Mouse (Mus musculus) liver, embryonic 12.5 days (tissue): ENCODE measurements at regions not wholly inside any gene's neighbourhood (a gene's known extent, or its start where the extent isn't known, plus 50 kb on each side); places are given as distances from the start of the nearest gene placed in this dataset.

ENCODE experiments used
- ATAC-seq: fragments of 200-750 bp; cut with Nextera tagmentation; 2 replicates; pipeline ENCODE4 v1.8.0; 2017; ENCODE audit warnings: moderate number of reproducible peaks, mild to moderate bottlenecking, moderate library complexity
- H3K27ac ChIP-seq: fragments of 300-500 bp; sonication (generic); 2 replicates; pipeline ENCODE4 v1.5.1; 2016; ENCODE audit warnings: mild to moderate bottlenecking
- H3K27me3 ChIP-seq: fragments of 300-500 bp; sonication (generic); replicated peaks from 2 replicates; pipeline ENCODE4 v1.6.1; 2016; ENCODE audit warnings: mild to moderate bottlenecking, moderate library complexity
- H3K36me3 ChIP-seq: fragments of 300-500 bp; sonication (generic); 2 replicates; pipeline ENCODE4 v1.6.1; 2016; ENCODE audit warnings: mild to moderate bottlenecking, moderate library complexity
- H3K4me1 ChIP-seq: fragments of 300-500 bp; sonication (generic); 2 replicates; pipeline ENCODE4 v1.6.1; 2016
- H3K4me2 ChIP-seq: fragments of 300-500 bp; sonication (generic); 2 replicates; pipeline ENCODE4 v1.6.1; 2016; ENCODE audit warnings: mild to moderate bottlenecking, moderate library complexity
- H3K4me3 ChIP-seq: fragments of 300-500 bp; sonication (generic); 2 replicates; pipeline ENCODE4 v1.5.1; 2016; ENCODE audit warnings: mild to moderate bottlenecking, moderate library complexity
- H3K9ac ChIP-seq: fragments of 300-500 bp; sonication (generic); 2 replicates; pipeline ENCODE4 v1.6.1; 2016; ENCODE audit warnings: mild to moderate bottlenecking, moderate library complexity
- H3K9me3 ChIP-seq: fragments of 300-500 bp; sonication (generic); replicated peaks from 2 replicates; pipeline ENCODE4 v1.6.1; 2016; ENCODE audit warnings: mild to moderate bottlenecking, moderate library complexity
- WGBS: fragments of 180-500 bp; shearing (Covaris S2); methylation state at CpG from one replicate; pipeline ENCODE4 v1.1.7; 2016; ENCODE audit not compliant: insufficient replicate concordance; 5-methylcytosine and 5-hydroxymethylcytosine counted together

- H3K27me3 ChIP-seq, result peaks cover 95% of the 10 kb centered on the region
- no peaks in the 10 kb centered on the region for H3K36me3 ChIP-seq
- ATAC-seq, result no peak
- 1% methylated on average over 40 of the region's 40 CpGs for whole genome bisulfite sequencing
- peaks cover 40% of the 10 kb centered on the region for H3K4me1 ChIP-seq
- H3K4me2 ChIP-seq, result peak overlapping the region; percentile 99
- H3K27ac ChIP-seq, result no peak overlapping the region
- H3K4me3 ChIP-seq, result peak overlapping the region; percentile 67
- no peaks in the 10 kb centered on the region for H3K9me3 ChIP-seq
- H3K9ac ChIP-seq, result 0 out of 2 replicates have a peak overlapping the region, but pooled peaks have one; percentile 2
Observed at GRCm38 (mm10) chr6:31218139-31218750, 180.3 kb upstream of the Mkln1 start.

- Histone ChIP-seq H3K9ac (no peak overlapping the region), H3K4me2 (peak overlapping the region; percentile 99), H3K36me3 (no peaks in the 10 kb centered on the region), H3K9me3 (no peaks in the 10 kb centered on the region), H3K4me1 (peaks cover 40% of the 10 kb centered on the region), H3K27ac (no peak overlapping the region), H3K4me3 (peak overlapping the region; percentile 67; the same call in 1 of the 2 replicates), H3K27me3 (peaks cover 98% of the 10 kb centered on the region)
- ATAC-seq, result no peak
- 34% methylated on average over 8 of the region's 8 CpGs for WGBS
Observed at GRCm38 (mm10) chr6:31218880-31219279, 179.7 kb upstream of the Mkln1 start.

- no peak for ATAC-seq
- Histone ChIP-seq H3K36me3 (no peaks in the 10 kb centered on the region), H3K4me1 (peaks cover 40% of the 10 kb centered on the region), H3K9me3 (no peaks in the 10 kb centered on the region), H3K4me2 (peak overlapping the region; percentile 70), H3K27me3 (peaks cover 99% of the 10 kb centered on the region), H3K4me3 (peak overlapping the region; percentile 47), H3K9ac (no peak overlapping the region), H3K27ac (no peak overlapping the region)
- 39% methylated on average over 3 of the region's 3 CpGs for WGBS
Observed at GRCm38 (mm10) chr6:31219736-31220135, 178.8 kb upstream of the Mkln1 start.

- Histone ChIP-seq H3K27ac (no peak overlapping the region), H3K9ac (no peak overlapping the region), H3K36me3 (no peaks in the 10 kb centered on the region), H3K4me2 (peak overlapping the region; percentile 70), H3K4me1 (peaks cover 40% of the 10 kb centered on the region), H3K4me3 (peak overlapping the region; percentile 47), H3K27me3 (peaks cover 96% of the 10 kb centered on the region), H3K9me3 (no peaks in the 10 kb centered on the region)
- under 1% methylated on average over 30 of the region's 30 CpGs for WGBS
- peak; percentile 30 for ATAC-seq
Observed at GRCm38 (mm10) chr6:31220184-31220931, 178.2 kb upstream of the Mkln1 start.

GRCm38 (mm10) chr6:31221490-31221889, 177.0 kb upstream of the Mkln1 start:
- Histone ChIP-seq H3K4me1 (peaks cover 33% of the 10 kb centered on the region), H3K9me3 (no peaks in the 10 kb centered on the region), H3K4me3 (no peak overlapping the region), H3K36me3 (no peaks in the 10 kb centered on the region), H3K27me3 (peaks cover 94% of the 10 kb centered on the region), H3K4me2 (no peak overlapping the region), H3K27ac (no peak overlapping the region), H3K9ac (no peak overlapping the region)
- no peak for ATAC-seq
- 28% methylated on average over 10 of the region's 10 CpGs for WGBS

GRCm38 (mm10) chr6:31222024-31222579, 176.4 kb upstream of the Mkln1 start:
- no peak for ATAC-seq
- no peak overlapping the region for H3K4me3 ChIP-seq
- no peak overlapping the region for H3K4me2 ChIP-seq
- no peak overlapping the region for H3K27ac ChIP-seq
- 62% methylated on average over 6 of the region's 6 CpGs for WGBS
- H3K9ac ChIP-seq, result no peak overlapping the region
- H3K9me3 ChIP-seq, result no peaks in the 10 kb centered on the region
- H3K4me1 ChIP-seq, result peaks cover 27% of the 10 kb centered on the region
- H3K36me3 ChIP-seq, result no peaks in the 10 kb centered on the region
- H3K27me3 ChIP-seq, result peaks cover 89% of the 10 kb centered on the region

- peaks cover 39% of the 10 kb centered on the region for H3K27me3 ChIP-seq
- H3K4me2 ChIP-seq, result no peak overlapping the region
- WGBS, result 42% methylated on average over 5 of the region's 5 CpGs
Observed at GRCm38 (mm10) chr6:31227406-31227805, 171.1 kb upstream of the Mkln1 start.

GRCm38 (mm10) chr6:31228061-31228460, 170.5 kb upstream of the Mkln1 start:
- Histone ChIP-seq H3K4me3 (no peak overlapping the region), H3K27ac (no peak overlapping the region), H3K4me2 (no peak overlapping the region), H3K4me1 (no peaks in the 10 kb centered on the region), H3K9me3 (no peaks in the 10 kb centered on the region), H3K36me3 (no peaks in the 10 kb centered on the region), H3K27me3 (peaks cover 34% of the 10 kb centered on the region), H3K9ac (no peak overlapping the region)
- ATAC-seq, result no peak
- WGBS, result 75% methylated on average over 1 of the region's 1 CpGs

More at GRCm38 (mm10) chr6:31227406-31227805, 171.1 kb upstream of the Mkln1 start:
- H3K36me3 ChIP-seq, result no peaks in the 10 kb centered on the region
- no peak overlapping the region for H3K4me3 ChIP-seq
- no peaks in the 10 kb centered on the region for H3K9me3 ChIP-seq
- no peak overlapping the region for H3K9ac ChIP-seq
- ATAC-seq, result no peak
- no peaks in the 10 kb centered on the region for H3K4me1 ChIP-seq
- no peak overlapping the region for H3K27ac ChIP-seq

- Histone ChIP-seq H3K9ac (no peak overlapping the region), H3K27me3 (0 out of 2 replicates have a peak, but pooled peaks cover 3% of the 10 kb centered on the region), H3K27ac (no peak overlapping the region), H3K9me3 (no peaks in the 10 kb centered on the region), H3K4me2 (no peak overlapping the region), H3K36me3 (no peaks in the 10 kb centered on the region), H3K4me1 (no peaks in the 10 kb centered on the region), H3K4me3 (no peak overlapping the region)
- no peak for ATAC-seq
- WGBS, result 83% methylated on average over 4 of the region's 4 CpGs
Observed at GRCm38 (mm10) chr6:31231821-31232220, 166.7 kb upstream of the Mkln1 start.

- Histone ChIP-seq H3K4me3 (no peak overlapping the region), H3K4me1 (no peaks in the 10 kb centered on the region), H3K36me3 (no peaks in the 10 kb centered on the region), H3K27me3 (peaks cover 12% of the 10 kb centered on the region; the same call in 1 of the 2 replicates), H3K9me3 (no peaks in the 10 kb centered on the region), H3K4me2 (no peak overlapping the region), H3K27ac (no peak overlapping the region), H3K9ac (no peak overlapping the region)
- ATAC-seq, result no peak
- 57% methylated on average over 18 of the region's 18 CpGs for WGBS
Observed at GRCm38 (mm10) chr6:31233252-31233993, 165.1 kb upstream of the Mkln1 start.

GRCm38 (mm10) chr6:31240051-31240450, 158.5 kb upstream of the Mkln1 start:
- no peak for ATAC-seq
- no peak overlapping the region for H3K4me3 ChIP-seq
- no peaks in the 10 kb centered on the region for H3K9me3 ChIP-seq
- H3K4me2 ChIP-seq, result no peak overlapping the region
- 6% methylated on average over 9 of the region's 9 CpGs for WGBS
- peaks cover 23% of the 10 kb centered on the region for H3K27me3 ChIP-seq
- H3K4me1 ChIP-seq, result no peaks in the 10 kb centered on the region
- no peak overlapping the region for H3K27ac ChIP-seq
- H3K9ac ChIP-seq, result no peak overlapping the region
- H3K36me3 ChIP-seq, result no peaks in the 10 kb centered on the region

- Histone ChIP-seq H3K36me3 (no peaks in the 10 kb centered on the region), H3K27me3 (peaks cover 17% of the 10 kb centered on the region; the same call in 1 of the 2 replicates)
Observed at GRCm38 (mm10) chr6:31250526-31250925, 148.0 kb upstream of the Mkln1 start.

More at GRCm38 (mm10) chr6:31250526-31250925, 148.0 kb upstream of the Mkln1 start:
- Histone ChIP-seq H3K27ac (no peak overlapping the region), H3K9ac (no peak overlapping the region), H3K4me1 (no peaks in the 10 kb centered on the region), H3K4me2 (no peak overlapping the region), H3K4me3 (no peak overlapping the region), H3K9me3 (no peaks in the 10 kb centered on the region)
- ATAC-seq, result no peak
- whole genome bisulfite sequencing, result 50% methylated on average over 2 of the region's 2 CpGs
